Mouse (Mus musculus) ES-Bruce4 (cell line): ENCODE results near the gene Luc7l3. TPM values are rescaled to one million over a fixed set of nuclear protein-coding genes. Genes with fewer than 3 reads are reported as not detected.
A peak's percentile ranks its signal among the peaks of the same experiment; 100 is the strongest.
"Not testable (repeated sequence)": the region's sequence is repeated elsewhere in the genome, so short reads cannot be mapped to it uniquely, and the experiment has no call there.

Source experiments
- H3K27ac ChIP-seq: 2 replicates; pipeline ENCODE4 v1.5.1; 2012; ENCODE audit warnings: low read length, inconsistent platforms; ENCODE audit not compliant: insufficient read depth
- H3K27me3 ChIP-seq: 2 replicates; pipeline ENCODE4 v1.6.1; 2012; ENCODE audit warnings: mild to moderate bottlenecking, low read length, inconsistent platforms; ENCODE audit not compliant: control insufficient read depth, poor library complexity, insufficient read depth, severe bottlenecking
- H3K36me3 ChIP-seq: 2 replicates; pipeline ENCODE4 v1.6.1; 2012; ENCODE audit warnings: inconsistent platforms, mild to moderate bottlenecking, low read length, moderate library complexity; ENCODE audit not compliant: control insufficient read depth, poor library complexity, insufficient read depth, severe bottlenecking
- H3K4me1 ChIP-seq: one replicate; pipeline ENCODE4 v1.8.1; 2011; ENCODE audit warnings: low read length; ENCODE audit not compliant: control insufficient read depth, insufficient read depth
- H3K4me3 ChIP-seq: 2 replicates; pipeline ENCODE4 v1.5.1; 2011; ENCODE audit warnings: low read depth, mild to moderate bottlenecking, low read length
- H3K9ac ChIP-seq: 2 replicates; pipeline ENCODE4 v1.6.1; 2012; ENCODE audit warnings: low read depth, mild to moderate bottlenecking, inconsistent platforms; ENCODE audit not compliant: poor library complexity, severe bottlenecking
- H3K9me3 ChIP-seq: replicated peaks from 2 replicates; pipeline ENCODE4 v1.6.1; 2012; ENCODE audit warnings: mild to moderate bottlenecking, low read length, inconsistent platforms; ENCODE audit not compliant: control insufficient read depth, poor library complexity, insufficient read depth, severe bottlenecking
- CTCF ChIP-seq: IDR thresholded peaks from one replicate; pipeline ENCODE4 v1.8.1; 2011; ENCODE audit warnings: low read depth, low read length
- EP300 ChIP-seq: IDR thresholded peaks from 2 replicates; pipeline ENCODE4 v1.6.1; 2011; ENCODE audit warnings: low read depth, low read length; ENCODE audit not compliant: insufficient read depth
- POLR2A ChIP-seq: IDR thresholded peaks from one replicate; pipeline ENCODE4 v1.8.1; 2011; ENCODE audit warnings: low read length; ENCODE audit not compliant: insufficient read depth
- polyA plus RNA-seq: library from polyadenylated mRNA; stranded (reverse); fragments of >200 nt; gene quantifications from 2 replicates; pipeline ENCODE4 v1.2.4, GENCODE M21; 2011; ENCODE audit warnings: low read depth; ENCODE audit not compliant: missing spikeins, insufficient read depth, insufficient read length

Gene Luc7l3
- polyA plus RNA-seq, 1 experiment: 223 TPM

DNA sequence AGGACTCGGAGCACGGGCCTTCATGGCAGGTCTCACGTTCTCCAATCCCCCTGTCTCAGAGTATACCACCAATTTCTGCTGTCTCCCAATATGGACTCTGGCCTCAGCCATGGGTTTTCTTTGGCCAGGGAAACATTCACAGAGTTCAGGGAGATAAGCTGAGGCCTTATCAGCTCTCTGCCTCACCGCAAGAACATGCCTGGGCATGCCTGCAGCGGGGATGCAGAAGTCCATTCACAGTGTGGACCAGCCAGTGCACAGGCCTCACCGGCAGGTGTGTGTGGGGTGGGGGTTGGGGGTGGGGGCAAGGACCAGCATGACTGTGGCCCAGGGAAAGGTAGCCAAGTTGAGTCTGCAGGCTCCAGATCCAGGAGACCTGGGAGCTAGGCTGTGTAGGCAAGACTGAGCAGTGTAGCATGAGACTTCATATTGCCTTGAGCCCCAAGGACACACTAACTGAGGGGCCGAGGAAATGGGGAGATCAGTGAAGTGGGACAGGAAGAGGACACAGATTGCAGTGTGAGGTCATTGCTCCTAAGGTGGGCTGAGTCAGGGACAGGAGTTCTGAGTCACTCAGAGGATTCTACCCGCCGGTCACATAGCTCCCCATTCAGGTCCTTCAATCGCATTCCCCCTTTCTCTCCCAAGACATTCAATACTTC lies 47.5 kb downstream of the Luc7l3 start:
- H3K27ac ChIP-seq: peak overlapping the region; percentile 20; the same call in 1 of the 2 replicates
- TF ChIP-seq EP300 (peak; percentile 66; the same call in 1 of the 2 replicates), POLR2A (no peak), CTCF (no peak)
- H3K27me3 ChIP-seq: no peaks in the 10 kb centered on the region

DNA sequence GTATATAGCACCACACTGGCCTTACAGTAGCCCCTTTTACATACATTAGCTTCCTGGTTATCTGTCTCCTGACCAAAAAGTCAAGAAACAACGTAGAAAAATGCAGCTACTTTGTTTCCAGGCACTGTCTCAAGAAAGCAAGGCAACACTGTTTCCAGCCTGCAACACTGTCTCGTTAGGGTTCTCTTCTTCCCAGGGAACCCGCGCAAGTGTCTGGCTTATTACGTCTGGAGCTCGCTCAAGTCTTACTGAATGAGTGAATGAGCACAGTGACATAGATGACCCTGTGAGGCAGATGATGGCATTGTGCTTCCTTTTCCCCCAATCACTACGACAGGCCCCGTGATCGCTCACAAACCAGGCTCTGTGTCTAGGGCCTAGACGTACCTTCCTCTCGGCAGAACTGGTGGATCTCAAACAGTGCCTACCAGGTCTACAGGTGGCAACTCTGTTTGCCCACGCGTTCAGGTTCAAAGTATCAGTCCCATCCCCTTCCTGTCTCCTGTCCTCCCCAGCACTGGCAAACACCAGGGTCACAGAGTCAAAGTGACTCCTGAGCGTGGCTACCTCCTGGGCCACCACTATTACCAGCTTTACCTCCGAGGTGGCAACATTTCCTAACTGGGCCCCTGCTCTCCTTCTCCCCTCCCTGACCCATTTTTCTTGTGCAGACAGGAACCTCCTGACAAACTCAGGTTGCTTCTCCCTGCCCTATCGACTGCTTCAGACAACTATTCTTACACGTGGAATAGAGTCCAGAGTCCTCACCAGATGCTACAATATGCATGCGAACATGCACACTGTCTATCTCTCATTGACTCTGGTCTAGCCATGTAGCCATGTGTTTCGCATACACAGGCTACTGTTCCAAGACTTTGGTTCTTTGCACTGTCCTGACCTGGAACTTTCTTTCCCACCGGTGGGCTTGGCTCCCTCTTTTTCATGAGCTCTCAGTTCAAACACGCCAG lies 48.5 kb downstream of the Luc7l3 start:
- Histone ChIP-seq H3K27me3 (no peaks in the 10 kb centered on the region), H3K9ac (no peak overlapping the region), H3K9me3 (no peaks in the 10 kb centered on the region), H3K4me1 (peaks cover 3% of the 10 kb centered on the region), H3K36me3 (no peaks in the 10 kb centered on the region), H3K27ac (no peak overlapping the region), H3K4me3 (no peak overlapping the region)
- TF ChIP-seq CTCF: no peak
- no peak for TF ChIP-seq EP300
- no peak for TF ChIP-seq POLR2A

More for the DNA sequence above, 47.5 kb downstream of the Luc7l3 start:
- no peak overlapping the region for H3K9ac ChIP-seq
- H3K4me1 ChIP-seq: peaks cover 3% of the 10 kb centered on the region
- H3K9me3 ChIP-seq: no peaks in the 10 kb centered on the region
- no peak overlapping the region for H3K4me3 ChIP-seq
- no peaks in the 10 kb centered on the region for H3K36me3 ChIP-seq

DNA sequence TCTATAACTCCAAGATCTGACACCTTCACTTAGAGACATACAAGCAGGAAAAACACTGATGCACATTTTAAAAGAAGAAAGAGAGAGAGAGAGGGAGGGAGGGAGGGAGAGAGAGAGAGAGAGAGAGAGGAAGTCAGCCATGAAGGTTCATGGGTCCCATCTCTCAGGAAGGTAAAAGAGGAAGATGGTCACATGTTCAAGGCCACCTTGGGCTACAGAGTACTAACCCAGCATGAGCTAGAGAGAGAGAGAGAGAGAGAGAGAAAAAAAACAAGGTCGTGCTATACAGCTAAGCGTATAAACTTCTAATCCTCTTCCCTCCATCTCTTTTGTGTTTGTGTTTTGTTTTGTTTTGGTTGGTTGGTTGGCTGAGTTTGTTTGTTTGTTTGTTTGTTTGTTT lies 50.8 kb downstream of the Luc7l3 start:
- Histone ChIP-seq H3K4me3 (no peak overlapping the region), H3K27ac (no peak overlapping the region), H3K4me1 (peaks cover 5% of the 10 kb centered on the region), H3K9me3 (no peaks in the 10 kb centered on the region), H3K36me3 (no peaks in the 10 kb centered on the region), H3K27me3 (no peaks in the 10 kb centered on the region), H3K9ac (no peak overlapping the region)
- no peak for TF ChIP-seq POLR2A

DNA sequence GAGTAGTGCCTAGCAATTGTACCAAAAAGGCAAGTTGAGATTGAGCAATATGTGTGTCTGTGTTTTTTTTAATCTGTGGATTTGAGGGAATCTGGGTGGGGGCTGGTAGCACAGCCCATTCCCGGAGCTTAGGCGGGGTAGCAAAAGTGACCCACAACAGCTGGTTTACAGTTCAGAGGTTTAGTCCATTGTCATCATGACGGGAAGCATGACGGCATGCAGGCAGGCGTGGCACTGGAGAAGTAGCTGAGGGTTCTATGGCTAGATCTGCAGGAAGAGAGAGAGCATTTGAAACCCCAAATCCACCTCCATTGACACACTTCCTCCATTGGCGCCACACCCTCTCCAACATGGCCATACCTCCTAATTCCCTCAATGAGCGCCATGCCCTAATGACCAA lies 51.9 kb downstream of the Luc7l3 start:
- H3K36me3 ChIP-seq: no peaks in the 10 kb centered on the region
- no peak overlapping the region for H3K27ac ChIP-seq
- no peaks in the 10 kb centered on the region for H3K9me3 ChIP-seq
- peaks cover 5% of the 10 kb centered on the region for H3K4me1 ChIP-seq
- H3K27me3 ChIP-seq: no peaks in the 10 kb centered on the region
- TF ChIP-seq CTCF (no peak), POLR2A (no peak), EP300 (no peak)
- no peak overlapping the region for H3K9ac ChIP-seq
- no peak overlapping the region for H3K4me3 ChIP-seq

DNA sequence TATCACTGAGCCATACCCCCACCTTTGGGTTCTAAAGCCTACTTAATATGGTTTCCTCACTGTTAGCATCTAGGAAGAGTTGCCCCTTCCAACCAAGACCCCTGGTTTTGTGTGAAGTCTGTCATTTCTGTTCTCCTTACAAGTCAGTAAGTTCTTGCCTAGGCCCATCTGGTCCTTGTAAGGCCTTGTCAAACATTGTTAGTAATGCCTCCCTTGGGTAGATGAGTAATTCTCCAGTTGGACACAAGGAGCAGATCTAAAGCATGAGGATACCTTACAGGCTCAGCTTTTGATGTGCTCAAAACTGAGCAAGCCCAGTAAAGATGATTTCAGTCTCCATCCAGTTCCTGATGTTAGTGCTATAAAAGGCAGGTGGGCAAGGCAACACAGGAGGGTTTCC lies 53.0 kb downstream of the Luc7l3 start:
- no peaks in the 10 kb centered on the region for H3K27me3 ChIP-seq
- no peak for TF ChIP-seq EP300
- no peak for TF ChIP-seq CTCF
- no peak for TF ChIP-seq POLR2A
- peaks cover 5% of the 10 kb centered on the region for H3K4me1 ChIP-seq
- no peaks in the 10 kb centered on the region for H3K36me3 ChIP-seq
- no peak overlapping the region for H3K4me3 ChIP-seq
- H3K9ac ChIP-seq: no peak overlapping the region
- H3K27ac ChIP-seq: no peak overlapping the region
- no peaks in the 10 kb centered on the region for H3K9me3 ChIP-seq

DNA sequence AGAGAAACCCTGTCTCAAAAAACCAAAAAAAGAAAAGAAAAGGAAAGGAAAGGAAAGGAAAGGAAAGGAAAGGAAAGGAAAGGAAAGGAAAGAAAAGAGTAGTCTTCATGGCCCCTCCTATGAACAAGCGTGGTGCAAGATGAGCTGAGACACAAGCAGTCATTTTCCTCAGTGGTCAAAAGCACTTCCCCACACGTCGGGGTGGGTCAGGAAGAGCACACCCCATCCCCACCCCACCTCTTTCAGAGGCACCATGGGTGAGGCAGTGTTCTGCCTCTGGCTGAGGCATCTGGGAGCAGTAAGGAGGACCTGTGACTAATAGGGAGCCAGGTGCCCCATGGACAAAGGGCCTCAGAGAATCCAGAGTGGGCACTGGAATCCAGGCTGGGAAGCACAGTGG lies 55.6 kb downstream of the Luc7l3 start:
- H3K27ac ChIP-seq, H3K27me3 ChIP-seq, H3K9ac ChIP-seq, H3K36me3 ChIP-seq, H3K4me3 ChIP-seq, H3K4me1 ChIP-seq, H3K9me3 ChIP-seq: not testable (repeated sequence)
